Mouse (Mus musculus) thymus, adult 2 months (tissue): ENCODE data around the gene Maml3. TPM values are rescaled to one million over a fixed set of nuclear protein-coding genes. Genes with fewer than 3 reads are reported as not detected.

Source experiments
- DNase-seq: peaks from one replicate; pipeline ENCODE4 v3.0.0; 2021
- H3K27ac ChIP-seq: fragments of 200-500 bp; 2 replicates; pipeline ENCODE4 v1.5.1; 2012; ENCODE audit warnings: low read length, control low read depth; ENCODE audit not compliant: control insufficient read depth, insufficient read depth
- H3K27me3 ChIP-seq: fragments of 200-500 bp; 2 replicates; pipeline ENCODE4 v1.6.1; 2012; ENCODE audit warnings: mild to moderate bottlenecking, low read length, moderate library complexity, mixed read lengths; ENCODE audit not compliant: control insufficient read depth, insufficient read depth
- H3K36me3 ChIP-seq: fragments of 200-500 bp; 2 replicates; pipeline ENCODE4 v1.6.1; 2012; ENCODE audit warnings: mild to moderate bottlenecking, low read length, moderate library complexity; ENCODE audit not compliant: control insufficient read depth, insufficient read depth
- H3K4me1 ChIP-seq: fragments of 200-500 bp; replicated peaks from 2 replicates; pipeline ENCODE4 v1.6.1; 2012; ENCODE audit warnings: low read length; ENCODE audit not compliant: control insufficient read depth, insufficient read depth
- H3K4me3 ChIP-seq: fragments of 200-500 bp; 2 replicates; pipeline ENCODE4 v1.5.1; 2012; ENCODE audit warnings: mild to moderate bottlenecking, low read length, control low read depth, moderate library complexity; ENCODE audit not compliant: control insufficient read depth, insufficient read depth
- CTCF ChIP-seq: fragments of 200-500 bp; IDR thresholded peaks from 2 replicates; pipeline ENCODE4 v1.5.1; 2012; ENCODE audit warnings: mild to moderate bottlenecking, control low read depth, low read length, moderate library complexity, borderline replicate concordance; ENCODE audit not compliant: control insufficient read depth, poor library complexity, insufficient read depth; ENCODE audit errors: extremely low read depth
- POLR2A ChIP-seq: fragments of 200-500 bp; IDR thresholded peaks from 2 replicates; pipeline ENCODE4 v1.6.1; 2012; ENCODE audit warnings: mild to moderate bottlenecking, low read length, control low read depth, moderate library complexity; ENCODE audit not compliant: control insufficient read depth, poor library complexity, insufficient read depth; ENCODE audit errors: extremely low read depth
- WGBS: fragments of 180-500 bp; shearing (Covaris S2); methylation state at CpG from one replicate; pipeline ENCODE4 v1.1.7; 2018; 5-methylcytosine and 5-hydroxymethylcytosine counted together
- polyA plus RNA-seq: library from polyadenylated mRNA; depleted of rRNA; stranded (reverse); fragments of >200 nt; gene quantifications from 2 replicates; pipeline ENCODE4 v1.2.3, GENCODE M21; 2012

Gene Maml3
- polyA plus RNA-seq, 1 experiment, result 3.5 TPM

- no peak overlapping the region for H3K27ac ChIP-seq
- 90% methylated on average over 5 of the region's 5 CpGs for WGBS
- H3K4me1 ChIP-seq, result peaks cover 5% of the 10 kb centered on the region; the same call in 1 of the 2 replicates
- H3K27me3 ChIP-seq, result no peaks in the 10 kb centered on the region
- no peaks in the 10 kb centered on the region for H3K36me3 ChIP-seq
- no peak for DNase-seq
- H3K4me3 ChIP-seq, result no peak overlapping the region
- TF ChIP-seq POLR2A, result no peak
- TF ChIP-seq CTCF, result no peak
These were observed 32.9 kb downstream of the Maml3 start for GRCm38 (mm10) chr3:52071996-52072395.

GRCm38 (mm10) chr3:52070163-52070478 lies 34.8 kb downstream of the Maml3 start:
- Histone ChIP-seq H3K4me1 (peaks cover 14% of the 10 kb centered on the region), H3K36me3 (no peaks in the 10 kb centered on the region), H3K27ac (peak overlapping the region; percentile 51; the same call in 1 of the 2 replicates), H3K27me3 (no peaks in the 10 kb centered on the region), H3K4me3 (peak overlapping the region; percentile 49)
- WGBS, result 2% methylated on average over 4 of the region's 4 CpGs
- no peak for DNase-seq
- TF ChIP-seq POLR2A (no peak), CTCF (no peak)

- peaks cover 14% of the 10 kb centered on the region for H3K4me1 ChIP-seq
- peak overlapping the region; percentile 51; the same call in 1 of the 2 replicates for H3K27ac ChIP-seq
- H3K4me3 ChIP-seq, result peak overlapping the region; percentile 49
- peak; percentile 71 for DNase-seq
- H3K27me3 ChIP-seq, result no peaks in the 10 kb centered on the region
- TF ChIP-seq CTCF (no peak), POLR2A (peak; percentile 49; the same call in 1 of the 2 replicates)
- H3K36me3 ChIP-seq, result no peaks in the 10 kb centered on the region
- 1% methylated on average over 25 of the region's 25 CpGs for WGBS
These were observed 35.3 kb downstream of the Maml3 start for GRCm38 (mm10) chr3:52069304-52070162.

- 40% methylated on average over 3 of the region's 3 CpGs for WGBS
- Histone ChIP-seq H3K4me3 (no peak overlapping the region), H3K36me3 (no peaks in the 10 kb centered on the region), H3K27ac (peak overlapping the region; percentile 8; the same call in 1 of the 2 replicates), H3K27me3 (no peaks in the 10 kb centered on the region), H3K4me1 (peaks cover 14% of the 10 kb centered on the region)
- DNase-seq, result no peak
- TF ChIP-seq POLR2A, result no peak
- no peak for TF ChIP-seq CTCF
These were observed 36.0 kb downstream of the Maml3 start for GRCm38 (mm10) chr3:52068885-52069284.

GRCm38 (mm10) chr3:52067181-52067580 lies 37.7 kb downstream of the Maml3 start:
- 91% methylated on average over 6 of the region's 6 CpGs for WGBS
- H3K4me3 ChIP-seq, result no peak overlapping the region
- TF ChIP-seq CTCF (no peak), POLR2A (no peak)
- no peaks in the 10 kb centered on the region for H3K27me3 ChIP-seq
- H3K4me1 ChIP-seq, result peaks cover 14% of the 10 kb centered on the region
- no peak overlapping the region for H3K27ac ChIP-seq
- no peak for DNase-seq
- H3K36me3 ChIP-seq, result no peaks in the 10 kb centered on the region

GRCm38 (mm10) chr3:52066142-52066541 lies 38.7 kb downstream of the Maml3 start:
- Histone ChIP-seq H3K27me3 (no peaks in the 10 kb centered on the region), H3K36me3 (no peaks in the 10 kb centered on the region), H3K4me3 (no peak overlapping the region), H3K4me1 (peaks cover 14% of the 10 kb centered on the region), H3K27ac (no peak overlapping the region)
- DNase-seq, result no peak
- no peak for TF ChIP-seq POLR2A
- no peak for TF ChIP-seq CTCF
- WGBS, result 56% methylated on average over 3 of the region's 3 CpGs
